Mouse (Mus musculus) heart, adult 18-20 months (tissue): ENCODE data around the gene Lss. TPM values are rescaled to one million over a fixed set of nuclear protein-coding genes. Genes with fewer than 3 reads are reported as not detected.
A peak's percentile ranks its signal among the peaks of the same experiment; 100 is the strongest.

Experiments
- DNase-seq, 2 experiments: peaks; one replicate each; pipeline ENCODE4 v3.0.0; 2021 to 2022; ENCODE audit warnings: mixed read lengths in 1 of 2
- total RNA-seq, 2 experiments: library from RNA; stranded (reverse); gene quantifications; 2 replicates each; pipeline ENCODE4 v1.2.3; 2021

Gene Lss
- total RNA-seq, 2 experiments from 2014 or later, result 7.1 to 8.0 TPM

GRCm38 (mm10) chr10:76561972-76562371 is 30.6 kb downstream of the Lss start, which contains the start of gene Spatc1l:
Gene Spatc1l, plus strand, starts transcription at chr10:76562272.
- no peak for DNase-seq

GRCm38 (mm10) chr10:76569996-76570685 is 38.8 kb downstream of the Lss start:
- no peak for DNase-seq

GRCm38 (mm10) chr10:76571070-76571469 is 39.7 kb downstream of the Lss start:
- DNase-seq, result no peak

- no peak for DNase-seq
Observed at GRCm38 (mm10) chr10:76572151-76572550, 40.8 kb downstream of the Lss start.

- no peak for DNase-seq
Observed at GRCm38 (mm10) chr10:76575374-76575773, 44.0 kb downstream of the Lss start, which contains the start of gene Ftcd. Gene Ftcd, plus strand, starts transcription at chr10:76575648.

- no peak for DNase-seq
Observed at GRCm38 (mm10) chr10:76576920-76577319, 45.5 kb downstream of the Lss start.

- DNase-seq, result no peak
Observed at GRCm38 (mm10) chr10:76584138-76584537, 52.8 kb downstream of the Lss start.

- peak; percentile 22 to 50 for DNase-seq
Observed at GRCm38 (mm10) chr10:76586190-76586589, 54.8 kb downstream of the Lss start.

- peak in 1 of 2 experiments; percentile 21 for DNase-seq
Observed at GRCm38 (mm10) chr10:76590197-76590596, 58.8 kb downstream of the Lss start.

- DNase-seq, result no peak
Observed at GRCm38 (mm10) chr10:76596338-76596737, 65.0 kb downstream of the Lss start.

- DNase-seq, result no peak
Observed at GRCm38 (mm10) chr10:76602690-76603089, 71.3 kb downstream of the Lss start.

Other genes with a start within 250 kb of the Lss start
- gene Dip2a, start 186.3 kb upstream of the Lss start, total RNA-seq, result 1 to 10 TPM; 7.6 to 7.8 TPM
- not detected for gene AC141477.1, start 91.1 kb upstream of the Lss start, total RNA-seq
- gene Pcnt, start 88.8 kb upstream of the Lss start, total RNA-seq, result 10 to 100 TPM; 37.5 to 55.8 TPM
- gene 2610028H24Rik, start 82.5 kb upstream of the Lss start, total RNA-seq, result under 1 TPM in 1 of 2 experiments, not detected in 1; 0.62 TPM
- 10 to 100 TPM; 23.1 to 27.5 TPM for gene Mcm3ap, start 62.7 kb upstream of the Lss start, total RNA-seq
- 1 to 10 TPM; 3.2 to 3.5 TPM for gene Ybey, start 62.5 kb upstream of the Lss start, total RNA-seq
- gene Spatc1l, start 30.7 kb downstream of the Lss start, total RNA-seq, result not detected
- not detected for gene Ftcd, start 44.1 kb downstream of the Lss start, total RNA-seq
- 10 to 100 TPM; 45.4 to 46.4 TPM for gene Col6a2, start 92.0 kb downstream of the Lss start, total RNA-seq
- 10 to 100 TPM; 35.5 to 35.8 TPM for gene Col6a1, start 194.6 kb downstream of the Lss start, total RNA-seq